Mouse (Mus musculus) mouse embryonic stem cell (cell line): Measurements from ENCODE around the gene Pex26.

Source experiments
- in situ Hi-C, 2 experiments: fragments of 300-500 bp; cut with MboI; formaldehyde crosslinking; loops; 1 replicate in 1 of 2; 3 replicates in 1 of 2; pipeline ENCODE4 v1.14.3; 2019 to 2020; ENCODE audit warnings: low sequenced_read_pairs in 2 of 2, low pct_unique_long_range_greater_than_20kb in 1 of 2, mixed read lengths in 1 of 2; ENCODE audit not compliant: unreplicated experiment in 1 of 2

The Pex26 gene

DNA sequence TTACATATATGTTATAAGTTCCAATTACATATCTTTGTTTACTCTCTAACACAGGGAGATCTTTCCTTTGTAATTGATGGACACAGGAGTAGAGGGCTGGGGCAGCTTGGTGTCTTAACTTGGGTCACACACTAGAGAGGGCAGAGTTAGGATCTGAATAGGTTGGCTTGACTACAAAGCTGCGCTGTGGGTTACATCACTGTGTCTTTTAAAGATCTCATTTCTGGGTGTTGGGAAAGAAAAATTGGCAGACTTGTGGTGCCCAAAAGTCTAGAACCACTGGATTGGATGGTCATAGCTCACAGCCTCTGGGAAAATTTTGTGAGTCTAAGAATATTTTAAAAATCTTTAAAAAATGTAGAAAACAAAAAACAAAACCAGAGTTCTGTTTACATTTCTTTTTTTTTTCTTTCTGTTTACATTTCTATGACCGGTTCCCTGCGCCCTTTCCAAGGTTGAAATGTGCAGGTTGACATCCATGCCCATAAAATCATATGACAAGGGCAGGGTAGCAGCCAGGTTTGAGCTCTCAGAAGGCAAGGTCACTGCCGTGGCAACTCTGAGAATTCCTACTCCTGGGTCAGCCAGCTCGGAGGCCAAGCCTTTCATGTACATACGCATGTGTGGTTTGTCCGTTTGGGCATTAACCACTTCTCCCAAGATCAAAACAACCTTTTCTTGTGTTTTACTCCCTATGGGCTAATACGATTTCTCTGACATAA is 38.6 kb downstream of the Pex26 start:
- in situ Hi-C loops = no loop called here

DNA sequence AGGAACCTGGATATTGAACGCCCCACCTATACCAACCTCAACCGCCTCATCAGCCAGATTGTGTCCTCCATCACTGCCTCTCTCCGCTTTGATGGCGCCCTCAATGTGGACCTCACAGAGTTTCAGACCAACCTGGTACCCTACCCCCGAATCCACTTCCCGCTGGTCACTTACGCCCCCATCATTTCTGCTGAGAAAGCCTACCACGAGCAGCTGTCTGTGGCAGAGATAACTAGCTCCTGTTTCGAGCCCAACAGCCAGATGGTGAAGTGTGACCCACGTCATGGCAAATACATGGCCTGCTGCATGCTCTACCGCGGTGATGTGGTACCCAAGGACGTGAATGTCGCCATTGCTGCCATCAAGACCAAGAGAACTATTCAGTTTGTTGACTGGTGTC is 39.5 kb downstream of the Pex26 start:
- in situ Hi-C loops = no loop called here

DNA sequence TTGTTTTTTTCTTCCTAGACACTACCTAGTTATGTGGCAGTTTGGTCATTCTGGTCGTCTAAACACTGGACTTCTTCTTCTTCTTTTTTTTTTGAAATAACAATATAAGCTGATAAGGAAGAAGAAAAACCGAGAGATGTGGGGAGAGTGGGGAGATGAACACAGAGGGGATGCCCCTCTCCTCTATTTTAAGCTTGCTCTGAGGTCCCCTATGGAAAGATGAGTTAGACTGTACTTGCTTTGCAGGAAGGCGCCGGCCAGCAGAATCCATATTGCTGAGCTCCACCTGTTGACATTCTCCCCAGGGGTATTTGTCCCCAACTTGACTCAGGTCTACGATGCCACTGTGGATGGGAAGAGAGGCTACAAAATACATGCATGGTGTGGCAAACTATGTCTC is 40.6 kb downstream of the Pex26 start:
- in situ Hi-C loops = no loop called here

DNA sequence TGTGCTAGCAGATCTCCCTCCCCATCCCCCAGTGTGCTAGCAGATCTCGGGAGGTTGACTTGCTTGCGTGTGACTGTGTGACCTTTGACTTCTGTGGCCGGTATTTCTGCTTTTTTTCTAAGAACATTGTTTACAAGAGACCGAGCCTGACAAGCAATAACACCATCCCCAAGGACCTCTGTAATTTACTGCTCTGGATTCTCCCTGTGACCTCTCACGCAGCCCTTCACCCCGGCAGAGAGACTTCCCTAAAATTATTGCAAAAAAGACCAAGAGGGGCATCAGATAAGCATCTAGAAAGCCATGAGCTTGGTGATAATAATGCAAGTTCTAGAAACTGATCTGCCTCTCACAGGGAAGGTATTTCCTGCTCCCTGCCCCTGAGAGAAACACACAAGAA is 41.5 kb downstream of the Pex26 start:
- in situ Hi-C loops = no loop called here

GRCm38 (mm10) chr6:121226043-121226442 is 42.6 kb downstream of the Pex26 start:
- in situ Hi-C loops = no loop called here

DNA sequence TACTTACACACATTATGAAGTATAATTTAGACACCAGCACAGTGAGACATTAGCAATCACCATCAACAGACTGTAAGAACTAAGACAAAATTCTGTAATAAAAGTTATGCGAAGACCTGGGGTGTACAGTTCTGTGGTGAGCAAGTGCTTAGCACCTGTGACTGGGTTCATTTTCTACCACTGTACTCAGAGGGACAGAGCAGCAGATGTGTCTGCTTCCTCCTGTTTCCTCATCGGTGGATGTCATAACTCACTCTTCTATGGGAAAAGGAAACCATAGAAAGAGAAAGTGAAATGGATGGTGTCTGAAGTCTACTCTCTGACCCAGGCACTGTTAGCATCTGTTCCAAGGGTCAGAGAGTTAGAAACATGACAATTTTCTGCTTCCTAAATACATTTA is 43.3 kb downstream of the Pex26 start:
- in situ Hi-C loops = no loop called here

DNA sequence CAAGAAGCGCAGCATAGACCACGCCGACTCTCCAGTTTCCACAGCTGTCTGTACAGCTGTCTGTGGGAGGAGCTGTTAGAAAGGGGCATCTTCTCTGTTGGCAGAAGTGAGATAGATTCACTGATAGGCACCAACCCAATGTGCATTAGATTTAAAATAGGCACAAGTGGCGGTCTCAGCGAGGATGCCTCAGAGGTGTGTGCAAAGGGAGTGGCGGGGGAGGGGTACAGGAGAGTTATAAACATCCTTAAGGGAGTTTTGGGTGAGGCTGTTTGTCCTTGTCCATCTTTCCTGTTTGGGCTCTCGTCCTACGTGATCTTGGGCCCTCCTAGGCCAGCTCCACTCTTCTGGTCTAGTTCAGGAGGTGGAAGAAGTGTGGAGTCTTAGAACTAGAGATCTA is 45.0 kb downstream of the Pex26 start:
- in situ Hi-C loops = no loop called here

- in situ Hi-C loops = no loop called here
Observed at GRCm38 (mm10) chr6:121232652-121233051, 49.2 kb downstream of the Pex26 start.

DNA sequence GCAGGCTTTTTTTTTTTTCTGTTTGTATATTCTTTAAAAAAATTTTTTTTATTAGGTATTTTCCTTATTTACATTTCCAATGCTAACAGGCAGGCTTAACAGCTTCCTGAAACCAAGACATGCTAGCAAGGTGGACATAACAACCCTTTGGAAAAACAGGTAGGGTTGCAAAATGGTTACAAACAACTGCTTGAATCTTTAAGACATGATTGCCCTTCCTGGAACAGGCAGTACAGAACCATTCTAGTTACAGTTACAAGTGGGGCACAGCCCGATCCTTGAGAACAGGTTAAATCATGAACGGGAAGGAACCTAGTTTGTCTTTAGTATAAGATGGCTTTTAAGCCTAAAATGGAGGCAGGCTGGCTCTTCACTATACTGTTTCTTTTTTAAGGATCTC is 52.9 kb downstream of the Pex26 start:
- in situ Hi-C loops = no loop called here

DNA sequence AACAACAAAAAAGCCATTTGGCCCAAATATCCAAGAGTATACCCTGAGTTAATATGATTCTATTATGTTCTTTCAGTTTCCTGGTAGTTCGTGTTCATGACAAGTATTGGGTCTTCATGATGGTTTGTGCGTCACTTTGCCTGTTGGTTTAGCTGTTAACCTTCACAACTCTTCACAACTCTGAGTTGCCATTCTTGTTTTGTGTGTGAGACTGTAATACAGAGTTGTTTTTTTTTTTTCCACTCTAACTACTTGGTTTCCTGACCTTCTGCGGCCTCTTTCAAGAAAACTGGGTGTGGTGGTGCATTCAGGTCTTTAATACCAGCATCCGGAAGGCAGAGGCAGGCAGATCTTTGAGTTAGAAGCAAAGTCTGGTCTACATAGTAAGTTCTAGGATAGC is 54.7 kb downstream of the Pex26 start:
- in situ Hi-C loops = no loop called here

DNA sequence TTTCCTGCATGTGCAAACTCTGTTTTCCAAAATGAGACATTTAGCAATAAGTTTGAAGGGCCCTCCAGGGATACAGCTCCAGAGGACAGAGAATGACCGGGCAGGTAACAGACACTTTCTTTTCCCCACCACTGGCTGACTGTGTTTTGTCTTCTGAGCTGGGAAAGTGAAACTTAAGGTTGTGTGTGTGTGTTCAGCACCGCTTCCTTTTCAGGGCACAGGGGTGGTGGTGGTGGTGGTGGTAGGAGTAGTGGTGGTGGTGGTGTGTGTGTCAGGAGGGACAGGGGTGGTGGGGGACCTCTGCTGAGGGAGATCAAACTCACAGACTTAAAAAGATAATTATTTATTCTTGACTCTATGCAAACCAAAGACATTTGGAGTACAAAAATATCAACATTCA is 58.3 kb downstream of the Pex26 start:
- in situ Hi-C loops = no loop called here

DNA sequence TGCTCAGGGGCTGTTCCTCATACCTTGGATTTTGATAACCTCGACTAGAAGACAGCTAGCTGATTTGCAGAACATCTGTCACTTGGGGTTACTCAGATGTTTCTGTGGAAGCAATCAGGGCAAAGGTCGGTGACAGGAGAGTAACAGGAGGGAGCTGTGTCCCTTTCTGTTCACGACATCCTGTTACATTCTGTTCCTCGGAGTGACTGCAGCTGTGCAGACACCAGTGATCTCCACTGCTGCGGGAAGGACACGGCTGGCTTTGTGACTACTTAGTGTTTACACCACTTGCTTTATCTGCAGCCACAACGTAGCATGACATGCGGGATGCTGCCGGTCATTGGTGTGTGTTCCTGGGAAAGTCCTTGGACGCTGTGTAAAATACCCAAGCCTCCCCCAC is 59.7 kb downstream of the Pex26 start:
- in situ Hi-C loops = no loop called here

DNA sequence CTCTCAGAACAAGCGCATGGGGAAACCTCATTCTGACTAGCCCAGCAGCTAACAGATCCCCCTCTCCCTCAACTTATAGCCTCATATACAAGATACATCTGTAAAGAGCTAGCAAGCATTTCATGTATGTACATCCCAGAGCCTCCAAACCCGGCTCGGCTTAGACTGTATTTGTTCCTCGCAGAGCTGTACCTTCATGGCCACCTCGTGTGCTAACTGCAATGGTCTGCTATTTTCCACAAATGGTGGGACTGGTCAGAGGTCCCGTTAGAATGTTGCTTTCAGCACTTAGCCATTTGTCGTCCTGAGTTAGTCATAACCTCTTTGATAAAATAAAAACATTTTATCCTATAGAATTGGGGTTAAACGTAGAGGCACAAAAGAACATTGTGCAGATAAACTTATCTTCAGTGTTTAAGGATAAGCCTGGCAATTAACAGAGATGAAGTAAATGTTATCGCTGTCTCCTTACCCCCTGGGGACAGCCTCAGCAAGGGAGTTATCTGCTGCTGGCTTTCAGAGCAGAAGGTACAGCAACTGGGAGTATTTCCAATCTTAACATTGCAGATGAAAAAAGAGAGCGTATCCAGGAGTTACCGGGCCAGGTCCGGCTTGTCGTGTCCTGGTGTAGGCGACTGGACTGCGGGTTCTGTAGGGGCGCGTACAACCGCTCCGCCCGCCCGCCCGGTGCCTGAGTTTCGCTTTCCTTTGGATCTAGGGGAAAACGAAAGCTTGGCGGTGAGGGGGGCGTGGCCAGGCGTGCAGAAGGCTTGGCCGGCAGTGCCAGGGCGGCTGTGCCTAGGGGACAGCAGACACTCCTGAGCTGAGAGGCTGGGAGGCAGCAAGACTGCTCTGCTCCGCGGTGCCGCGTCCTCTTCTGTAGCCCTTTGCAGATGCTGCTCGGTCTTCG is 61.9 kb downstream of the Pex26 start, which contains the start of gene Usp18:
Gene Usp18 (plus strand): TSS at position 780 of the 910 bp plus-strand sequence.
- in situ Hi-C loops = no loop called here

- in situ Hi-C loops = no loop called here
Observed at GRCm38 (mm10) chr6:121246037-121246361, 62.5 kb downstream of the Pex26 start.
